Mouse (Mus musculus): Measurements from ENCODE around the gene Rasal2. TPM values are rescaled to one million over a fixed set of nuclear protein-coding genes. Genes with fewer than 3 reads are reported as not detected.

The Rasal2 gene
- polyA plus RNA-seq, 1 experiment from 2014 or later: 12.8 TPM

GRCm38 (mm10) chr1:157232372-157232771 is 180.0 kb downstream of the Rasal2 start:
- H3K27me3 ChIP-seq: no peaks in the 10 kb centered on the region
- H3K4me1 ChIP-seq: no peaks in the 10 kb centered on the region
- no peak overlapping the region for H3K4me2 ChIP-seq
- H3K36me3 ChIP-seq: no peaks in the 10 kb centered on the region
- no peaks in the 10 kb centered on the region for H3K9me3 ChIP-seq
- ATAC-seq (ENCODE audit: insufficient number of reproducible peaks, low FRiP score, low TSS enrichment, low read depth): no peak
- H3K4me3 ChIP-seq: no peak overlapping the region
- no peak overlapping the region for H3K27ac ChIP-seq
- WGBS: 58% methylated on average over 4 of the region's 4 CpGs
- no peak overlapping the region for H3K9ac ChIP-seq

GRCm38 (mm10) chr1:157231016-157231415 is 181.4 kb downstream of the Rasal2 start:
- Histone ChIP-seq H3K4me1 (no peaks in the 10 kb centered on the region), H3K9me3 (no peaks in the 10 kb centered on the region), H3K9ac (no peak overlapping the region), H3K4me2 (no peak overlapping the region), H3K27ac (no peak overlapping the region), H3K27me3 (no peaks in the 10 kb centered on the region), H3K4me3 (no peak overlapping the region), H3K36me3 (no peaks in the 10 kb centered on the region)
- 21% methylated on average over 8 of the region's 8 CpGs for WGBS
- no peak for ATAC-seq (ENCODE audit: insufficient number of reproducible peaks, low FRiP score, low TSS enrichment, low read depth)

GRCm38 (mm10) chr1:157230386-157230785 is 182.0 kb downstream of the Rasal2 start:
- no peak overlapping the region for H3K9ac ChIP-seq
- H3K4me2 ChIP-seq: no peak overlapping the region
- H3K4me3 ChIP-seq: no peak overlapping the region
- H3K36me3 ChIP-seq: no peaks in the 10 kb centered on the region
- no peak overlapping the region for H3K27ac ChIP-seq
- H3K27me3 ChIP-seq: no peaks in the 10 kb centered on the region
- ATAC-seq (ENCODE audit: insufficient number of reproducible peaks, low FRiP score, low TSS enrichment, low read depth): no peak
- no peaks in the 10 kb centered on the region for H3K9me3 ChIP-seq
- no peaks in the 10 kb centered on the region for H3K4me1 ChIP-seq
- 72% methylated on average over 2 of the region's 2 CpGs for whole genome bisulfite sequencing

GRCm38 (mm10) chr1:157225013-157225412 is 187.4 kb downstream of the Rasal2 start:
- no peaks in the 10 kb centered on the region for H3K4me1 ChIP-seq
- 85% methylated on average over 6 of the region's 6 CpGs for WGBS
- H3K9ac ChIP-seq: no peak overlapping the region
- no peaks in the 10 kb centered on the region for H3K9me3 ChIP-seq
- ATAC-seq (ENCODE audit: insufficient number of reproducible peaks, low FRiP score, low TSS enrichment, low read depth): no peak
- no peak overlapping the region for H3K27ac ChIP-seq
- no peaks in the 10 kb centered on the region for H3K36me3 ChIP-seq
- H3K4me3 ChIP-seq: no peak overlapping the region
- no peak overlapping the region for H3K4me2 ChIP-seq
- H3K27me3 ChIP-seq: no peaks in the 10 kb centered on the region

- no peak for ATAC-seq (ENCODE audit: insufficient number of reproducible peaks, low FRiP score, low TSS enrichment, low read depth)
- 81% methylated on average over 3 of the region's 3 CpGs for WGBS
- Histone ChIP-seq H3K27me3 (no peaks in the 10 kb centered on the region), H3K27ac (no peak overlapping the region), H3K9me3 (no peaks in the 10 kb centered on the region), H3K9ac (no peak overlapping the region), H3K4me2 (no peak overlapping the region), H3K4me1 (no peaks in the 10 kb centered on the region), H3K4me3 (no peak overlapping the region), H3K36me3 (no peaks in the 10 kb centered on the region)
Observed at GRCm38 (mm10) chr1:157220910-157221309, 191.5 kb downstream of the Rasal2 start.

- Histone ChIP-seq H3K4me2 (no peak overlapping the region), H3K4me1 (no peaks in the 10 kb centered on the region), H3K27ac (no peak overlapping the region), H3K9ac (no peak overlapping the region), H3K9me3 (no peaks in the 10 kb centered on the region), H3K27me3 (no peaks in the 10 kb centered on the region), H3K4me3 (no peak overlapping the region), H3K36me3 (no peaks in the 10 kb centered on the region)
- 95% methylated on average over 1 of the region's 1 CpGs for WGBS
- no peak for ATAC-seq (ENCODE audit: insufficient number of reproducible peaks, low FRiP score, low TSS enrichment, low read depth)
Observed at GRCm38 (mm10) chr1:157220466-157220865, 191.9 kb downstream of the Rasal2 start.

GRCm38 (mm10) chr1:157208754-157209153 is 203.6 kb downstream of the Rasal2 start:
- Histone ChIP-seq H3K27me3 (no peaks in the 10 kb centered on the region), H3K9ac (no peak overlapping the region), H3K4me1 (no peaks in the 10 kb centered on the region), H3K4me2 (no peak overlapping the region), H3K4me3 (no peak overlapping the region), H3K9me3 (no peaks in the 10 kb centered on the region), H3K27ac (no peak overlapping the region), H3K36me3 (no peaks in the 10 kb centered on the region)
- 14% methylated on average over 1 of the region's 1 CpGs for WGBS
- no peak for ATAC-seq (ENCODE audit: insufficient number of reproducible peaks, low FRiP score, low TSS enrichment, low read depth)

- Histone ChIP-seq H3K27me3 (no peaks in the 10 kb centered on the region), H3K36me3 (no peaks in the 10 kb centered on the region), H3K4me1 (no peaks in the 10 kb centered on the region), H3K4me3 (no peak overlapping the region), H3K27ac (no peak overlapping the region), H3K4me2 (no peak overlapping the region), H3K9me3 (no peaks in the 10 kb centered on the region), H3K9ac (no peak overlapping the region)
- ATAC-seq (ENCODE audit: insufficient number of reproducible peaks, low FRiP score, low TSS enrichment, low read depth): no peak
- 71% methylated on average over 4 of the region's 4 CpGs for WGBS
Observed at GRCm38 (mm10) chr1:157205685-157206084, 206.7 kb downstream of the Rasal2 start.

GRCm38 (mm10) chr1:157183043-157183442 is 229.4 kb downstream of the Rasal2 start:
- Histone ChIP-seq H3K27ac (no peak overlapping the region), H3K36me3 (no peaks in the 10 kb centered on the region), H3K27me3 (no peaks in the 10 kb centered on the region), H3K9me3 (no peaks in the 10 kb centered on the region), H3K4me1 (peaks cover 2% of the 10 kb centered on the region; the same call in 1 of the 2 replicates), H3K9ac (no peak overlapping the region), H3K4me2 (no peak overlapping the region), H3K4me3 (no peak overlapping the region)
- 58% methylated on average over 3 of the region's 3 CpGs for WGBS
- no peak for ATAC-seq (ENCODE audit: insufficient number of reproducible peaks, low FRiP score, low TSS enrichment, low read depth)

- no peaks in the 10 kb centered on the region for H3K27me3 ChIP-seq
- no peaks in the 10 kb centered on the region for H3K36me3 ChIP-seq
- no peak for ATAC-seq (ENCODE audit: insufficient number of reproducible peaks, low FRiP score, low TSS enrichment, low read depth)
- H3K4me2 ChIP-seq: no peak overlapping the region
- H3K9me3 ChIP-seq: no peaks in the 10 kb centered on the region
- H3K9ac ChIP-seq: no peak overlapping the region
- 38% methylated on average over 5 of the region's 5 CpGs for WGBS
- no peak overlapping the region for H3K27ac ChIP-seq
- H3K4me1 ChIP-seq: peaks cover 2% of the 10 kb centered on the region; the same call in 1 of the 2 replicates
- no peak overlapping the region for H3K4me3 ChIP-seq
Observed at GRCm38 (mm10) chr1:157182431-157182830, 230.0 kb downstream of the Rasal2 start.

GRCm38 (mm10) chr1:157181081-157181480 is 231.3 kb downstream of the Rasal2 start:
- no peaks in the 10 kb centered on the region for H3K36me3 ChIP-seq
- peaks cover 2% of the 10 kb centered on the region; the same call in 1 of the 2 replicates for H3K4me1 ChIP-seq
- no peak overlapping the region for H3K4me3 ChIP-seq
- ATAC-seq (ENCODE audit: insufficient number of reproducible peaks, low FRiP score, low TSS enrichment, low read depth): no peak
- H3K4me2 ChIP-seq: no peak overlapping the region
- H3K27me3 ChIP-seq: no peaks in the 10 kb centered on the region
- H3K9me3 ChIP-seq: no peaks in the 10 kb centered on the region
- H3K9ac ChIP-seq: no peak overlapping the region
- H3K27ac ChIP-seq: no peak overlapping the region

GRCm38 (mm10) chr1:157178988-157179764 is 233.2 kb downstream of the Rasal2 start:
- Histone ChIP-seq H3K27ac (no peak overlapping the region; the same call in 1 of the 2 replicates), H3K4me3 (no peak overlapping the region), H3K9ac (no peak overlapping the region), H3K9me3 (no peaks in the 10 kb centered on the region), H3K4me1 (peaks cover 2% of the 10 kb centered on the region; the same call in 1 of the 2 replicates), H3K36me3 (0 out of 2 replicates have a peak, but pooled peaks cover 2% of the 10 kb centered on the region), H3K27me3 (no peaks in the 10 kb centered on the region), H3K4me2 (no peak overlapping the region)
- ATAC-seq (ENCODE audit: insufficient number of reproducible peaks, low FRiP score, low TSS enrichment, low read depth): no peak
- WGBS: 39% methylated on average over 9 of the region's 9 CpGs

Data from limb, embryonic 15.5 days (tissue).